Mouse (Mus musculus): ENCODE data around the gene Tmem102.

The Tmem102 gene

DNA sequence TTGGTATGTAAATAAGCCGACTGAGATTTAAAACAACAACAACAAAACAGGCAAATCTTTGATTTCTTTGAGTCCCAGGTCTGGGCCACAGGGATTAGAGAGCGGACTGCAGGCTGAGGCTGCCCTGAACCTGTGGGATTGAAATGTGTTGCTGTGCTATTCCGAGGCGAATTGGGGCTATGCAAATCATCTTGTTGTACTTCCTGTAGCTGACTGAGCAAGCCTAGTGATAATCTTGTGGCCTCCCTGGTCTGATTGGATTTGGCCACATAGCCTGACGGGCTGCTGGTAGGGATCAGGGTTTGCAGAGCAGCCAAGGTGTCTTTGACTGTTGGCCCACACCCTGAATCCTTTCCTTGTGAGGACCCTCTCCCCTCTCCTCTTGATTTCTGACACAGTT is 30.5 kb downstream of the Tmem102 start:
- Histone ChIP-seq H3K27me3 (ENCODE audit: insufficient read depth, low read length) (peaks cover 47% of the 10 kb centered on the region), H3K4me3 (replicated peaks; ENCODE audit: low read length) (peak overlapping the region; percentile 63; the same call in 1 of the 2 replicates), H3K4me1 (replicated peaks; ENCODE audit: low read depth, low read length) (peaks cover 55% of the 10 kb centered on the region), H3K9me3 (ENCODE audit: low read length) (no peaks in the 10 kb centered on the region), H3K36me3 (ENCODE audit: insufficient read depth, low read length) (no peaks in the 10 kb centered on the region; the same call in 1 of the 2 replicates)
- TF ChIP-seq CTCF (conservative IDR thresholded peaks at IDR 0.05; ENCODE audit: low read length) (no peak), POU5F1 (IDR thresholded peaks at IDR 0.05; ENCODE audit: borderline replicate concordance, low read length) (no peak), NANOG (IDR thresholded peaks at IDR 0.05; ENCODE audit: borderline replicate concordance, low read length) (no peak)

DNA sequence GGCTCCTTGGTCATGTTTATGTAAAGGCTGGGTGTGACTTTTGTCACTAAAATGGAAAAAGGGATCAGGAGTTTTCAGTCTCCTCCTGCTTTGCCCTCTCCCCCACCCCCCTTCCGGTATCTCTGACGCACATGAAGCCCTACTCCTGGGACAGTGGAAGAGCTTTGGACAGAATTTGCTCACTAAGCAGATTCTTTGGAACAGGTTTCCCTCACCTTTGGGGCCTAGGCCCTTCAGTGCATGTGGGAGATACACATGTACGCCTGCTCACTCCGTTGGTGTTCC is 37.9 kb downstream of the Tmem102 start:
- Histone ChIP-seq H3K36me3 (ENCODE audit: insufficient read depth, low read length) (no peaks in the 10 kb centered on the region; the same call in 1 of the 2 replicates), H3K9me3 (ENCODE audit: low read length) (no peaks in the 10 kb centered on the region)

GRCm38 (mm10) chr11:69766872-69767624 is 38.4 kb downstream of the Tmem102 start:
- Histone ChIP-seq H3K9me3 (ENCODE audit: low read length) (no peaks in the 10 kb centered on the region), H3K36me3 (ENCODE audit: insufficient read depth, low read length) (no peaks in the 10 kb centered on the region; the same call in 1 of the 2 replicates), H3K27me3 (ENCODE audit: insufficient read depth, low read length) (peaks cover 32% of the 10 kb centered on the region), H3K4me3 (replicated peaks; ENCODE audit: low read length) (peak overlapping the region; percentile 89), H3K4me1 (replicated peaks; ENCODE audit: low read depth, low read length) (peaks cover 32% of the 10 kb centered on the region)
- TF ChIP-seq CTCF (conservative IDR thresholded peaks at IDR 0.05; ENCODE audit: low read length) (no peak), POU5F1 (IDR thresholded peaks at IDR 0.05; ENCODE audit: borderline replicate concordance, low read length) (no peak), NANOG (IDR thresholded peaks at IDR 0.05; ENCODE audit: borderline replicate concordance, low read length) (no peak)

More for the DNA sequence above, 37.9 kb downstream of the Tmem102 start:
- Histone ChIP-seq H3K4me1 (replicated peaks; ENCODE audit: low read depth, low read length) (peaks cover 32% of the 10 kb centered on the region), H3K27me3 (ENCODE audit: insufficient read depth, low read length) (peaks cover 32% of the 10 kb centered on the region), H3K4me3 (replicated peaks; ENCODE audit: low read length) (0 out of 2 replicates have a peak overlapping the region, but pooled peaks have one; percentile 89)
- TF ChIP-seq CTCF (conservative IDR thresholded peaks at IDR 0.05; ENCODE audit: low read length) (no peak), POU5F1 (IDR thresholded peaks at IDR 0.05; ENCODE audit: borderline replicate concordance, low read length) (no peak), NANOG (IDR thresholded peaks at IDR 0.05; ENCODE audit: borderline replicate concordance, low read length) (no peak)

DNA sequence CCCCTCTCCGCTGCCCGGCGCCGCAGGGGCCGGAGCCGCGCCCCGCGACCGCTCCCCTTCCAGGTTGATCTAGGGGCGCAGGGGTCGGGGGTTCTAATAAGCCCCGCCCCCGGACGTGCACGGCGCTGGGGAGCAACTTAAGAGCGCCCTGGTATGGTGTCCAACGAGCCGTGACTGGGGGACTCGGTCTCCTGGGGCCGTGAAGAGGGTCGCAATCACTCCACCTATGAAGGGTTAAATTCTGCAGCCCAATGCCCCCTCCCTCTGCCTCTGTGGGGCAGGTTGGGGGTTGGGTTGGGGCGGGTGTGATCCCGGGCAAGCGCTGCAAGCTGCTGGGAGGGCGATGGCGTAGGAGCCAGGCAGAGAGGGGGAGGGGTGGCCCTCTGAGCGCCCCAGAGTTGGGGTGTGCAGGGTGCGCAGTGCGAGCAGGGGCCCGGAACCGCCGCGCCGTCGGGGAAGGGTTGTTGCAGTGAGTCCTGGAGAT is 39.3 kb downstream of the Tmem102 start:
- peak overlapping the region; percentile 89 for H3K4me3 ChIP-seq (replicated peaks; ENCODE audit: low read length)
- H3K9me3 ChIP-seq (ENCODE audit: low read length): no peaks in the 10 kb centered on the region
- TF ChIP-seq NANOG (IDR thresholded peaks at IDR 0.05; ENCODE audit: borderline replicate concordance, low read length) (no peak), CTCF (conservative IDR thresholded peaks at IDR 0.05; ENCODE audit: low read length) (no peak), POU5F1 (IDR thresholded peaks at IDR 0.05; ENCODE audit: borderline replicate concordance, low read length) (no peak)
- H3K4me1 ChIP-seq (replicated peaks; ENCODE audit: low read depth, low read length): peaks cover 39% of the 10 kb centered on the region
- peaks cover 32% of the 10 kb centered on the region for H3K27me3 ChIP-seq (ENCODE audit: insufficient read depth, low read length)
- no peaks in the 10 kb centered on the region; the same call in 1 of the 2 replicates for H3K36me3 ChIP-seq (ENCODE audit: insufficient read depth, low read length)

DNA sequence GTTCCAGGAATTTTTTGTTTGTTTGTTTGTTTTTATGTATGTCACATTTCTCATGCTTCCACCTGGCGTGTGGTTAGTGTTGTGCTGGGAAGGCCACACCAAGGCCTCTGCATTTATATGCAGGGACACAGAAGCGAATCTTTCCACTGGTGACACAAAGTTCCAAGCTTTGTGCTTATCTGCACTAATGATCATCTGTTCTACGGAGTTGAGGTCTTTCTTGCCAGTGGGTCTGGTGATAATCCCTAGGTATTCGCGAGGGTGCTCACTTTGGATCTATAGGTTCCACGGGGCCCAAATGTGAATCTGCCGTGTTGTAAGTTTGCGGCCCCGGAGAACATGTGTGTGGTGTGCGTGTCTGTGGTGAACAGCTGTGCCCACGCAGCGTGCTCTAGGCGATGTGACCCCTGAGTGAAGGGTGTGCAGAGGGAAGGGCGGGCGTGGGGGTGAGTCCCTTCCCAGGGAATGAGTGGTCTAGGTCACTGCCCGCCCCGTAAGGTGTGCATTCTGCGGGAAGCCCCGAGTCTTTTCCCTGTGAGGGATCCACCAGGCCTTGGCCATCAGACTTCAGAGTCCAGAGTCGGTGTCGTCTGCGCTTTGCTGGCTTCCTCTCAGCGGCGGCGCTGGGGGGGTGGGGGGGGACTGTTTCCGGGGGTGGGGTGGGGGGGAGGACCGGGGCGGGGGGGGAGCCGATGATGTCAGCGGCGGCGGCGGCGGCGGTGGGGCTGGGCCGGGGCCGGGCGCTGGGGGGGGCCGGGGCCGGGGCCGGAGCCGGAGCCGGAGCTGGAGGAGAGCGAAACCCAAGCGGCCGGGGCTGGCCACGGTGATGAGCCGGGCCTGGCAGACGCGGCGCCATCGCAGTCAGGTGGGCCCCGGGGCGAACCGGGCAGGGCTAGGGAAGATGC is 40.0 kb downstream of the Tmem102 start, which contains the start of gene Zbtb4:
Zbtb4 (plus strand) TSS at position 692 of the 905 bp plus-strand sequence.
- no peaks in the 10 kb centered on the region for H3K9me3 ChIP-seq (ENCODE audit: low read length)
- peaks cover 29% of the 10 kb centered on the region for H3K27me3 ChIP-seq (ENCODE audit: insufficient read depth, low read length)
- peak within 1 kb of the TSS; percentile 89 for H3K4me3 ChIP-seq (replicated peaks; ENCODE audit: low read length)
- H3K36me3 ChIP-seq (ENCODE audit: insufficient read depth, low read length): no peaks in the 10 kb centered on the region; the same call in 1 of the 2 replicates
- TF ChIP-seq POU5F1 (IDR thresholded peaks at IDR 0.05; ENCODE audit: borderline replicate concordance, low read length): no peak
- TF ChIP-seq NANOG (IDR thresholded peaks at IDR 0.05; ENCODE audit: borderline replicate concordance, low read length): no peak
- no peak for TF ChIP-seq CTCF (conservative IDR thresholded peaks at IDR 0.05; ENCODE audit: low read length)
- H3K4me1 ChIP-seq (replicated peaks; ENCODE audit: low read depth, low read length): peaks cover 46% of the 10 kb centered on the region

- H3K9me3 ChIP-seq (ENCODE audit: low read length): no peaks in the 10 kb centered on the region
- no peaks in the 10 kb centered on the region for H3K36me3 ChIP-seq (ENCODE audit: insufficient read depth, low read length)
- TF ChIP-seq CTCF (conservative IDR thresholded peaks at IDR 0.05; ENCODE audit: low read length) (peak; percentile 17), POU5F1 (IDR thresholded peaks at IDR 0.05; ENCODE audit: borderline replicate concordance, low read length) (no peak), NANOG (IDR thresholded peaks at IDR 0.05; ENCODE audit: borderline replicate concordance, low read length) (no peak)
- no peak overlapping the region for H3K4me3 ChIP-seq (replicated peaks; ENCODE audit: low read length)
- H3K4me1 ChIP-seq (replicated peaks; ENCODE audit: low read depth, low read length): peaks cover 59% of the 10 kb centered on the region
- peaks cover 16% of the 10 kb centered on the region; the same call in 1 of the 2 replicates for H3K27me3 ChIP-seq (ENCODE audit: insufficient read depth, low read length)
Measured at GRCm38 (mm10) chr11:69763551-69763950, 41.9 kb downstream of the Tmem102 start.

DNA sequence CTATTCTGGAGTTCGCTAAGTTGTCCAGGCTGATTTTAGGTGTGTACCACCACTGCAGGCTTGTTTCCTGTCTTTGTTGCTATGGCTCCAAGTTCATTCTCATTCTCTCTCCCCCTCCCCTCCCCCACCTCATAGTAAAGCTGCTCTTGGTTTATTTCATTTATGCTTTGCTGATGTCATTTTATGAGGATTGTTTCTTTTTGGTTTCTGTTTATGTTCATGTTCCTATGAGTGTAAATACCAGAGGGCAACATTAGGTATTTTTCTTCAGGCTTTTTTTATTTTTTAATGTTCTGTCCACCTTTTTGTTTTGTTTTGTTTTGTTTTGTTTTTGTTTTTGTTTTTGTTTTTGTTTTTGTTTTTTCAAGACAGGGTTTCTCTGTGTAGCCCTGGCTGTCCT is 43.6 kb downstream of the Tmem102 start, which contains the start of gene Slc35g3:
Slc35g3 (minus strand) TSS at position 101 of the 400 bp plus-strand sequence.
- TF ChIP-seq NANOG (IDR thresholded peaks at IDR 0.05; ENCODE audit: borderline replicate concordance, low read length) (no peak), CTCF (conservative IDR thresholded peaks at IDR 0.05; ENCODE audit: low read length) (no peak), POU5F1 (IDR thresholded peaks at IDR 0.05; ENCODE audit: borderline replicate concordance, low read length) (no peak)
- H3K27me3 ChIP-seq (ENCODE audit: insufficient read depth, low read length): peaks cover 7% of the 10 kb centered on the region; the same call in 1 of the 2 replicates
- H3K36me3 ChIP-seq (ENCODE audit: insufficient read depth, low read length): peaks cover 10% of the 10 kb centered on the region
- H3K4me3 ChIP-seq (replicated peaks; ENCODE audit: low read length): peak within 1 kb of the TSS; percentile 88; the same call in 1 of the 2 replicates
- H3K9me3 ChIP-seq (ENCODE audit: low read length): no peaks in the 10 kb centered on the region
- H3K4me1 ChIP-seq (replicated peaks; ENCODE audit: low read depth, low read length): peaks cover 55% of the 10 kb centered on the region

DNA sequence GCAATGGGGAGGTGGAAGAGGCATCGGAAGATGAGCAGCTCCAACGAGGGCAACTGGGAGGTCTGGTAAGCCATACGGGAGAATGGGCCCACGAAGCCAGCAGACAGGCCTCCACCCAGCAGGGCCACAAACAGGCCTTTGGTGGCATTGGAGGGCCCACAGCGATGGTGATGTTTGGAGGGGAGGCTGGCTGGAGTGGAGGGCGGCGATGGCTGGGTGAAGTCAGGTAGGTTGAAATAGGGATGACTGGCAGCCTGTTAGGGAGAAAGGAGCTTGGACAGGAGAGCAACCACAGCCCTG is 44.6 kb downstream of the Tmem102 start:
- Histone ChIP-seq H3K27me3 (ENCODE audit: insufficient read depth, low read length) (peaks cover 3% of the 10 kb centered on the region; the same call in 1 of the 2 replicates), H3K4me1 (replicated peaks; ENCODE audit: low read depth, low read length) (peaks cover 59% of the 10 kb centered on the region), H3K4me3 (replicated peaks; ENCODE audit: low read length) (peak overlapping the region; percentile 88; the same call in 1 of the 2 replicates), H3K9me3 (ENCODE audit: low read length) (no peaks in the 10 kb centered on the region), H3K36me3 (ENCODE audit: insufficient read depth, low read length) (peaks cover 18% of the 10 kb centered on the region)
- TF ChIP-seq POU5F1 (IDR thresholded peaks at IDR 0.05; ENCODE audit: borderline replicate concordance, low read length) (no peak), NANOG (IDR thresholded peaks at IDR 0.05; ENCODE audit: borderline replicate concordance, low read length) (no peak), CTCF (conservative IDR thresholded peaks at IDR 0.05; ENCODE audit: low read length) (no peak)
